8 mouse cellular contexts compared by ENCODE assay signal in the genomic region with DNA sequence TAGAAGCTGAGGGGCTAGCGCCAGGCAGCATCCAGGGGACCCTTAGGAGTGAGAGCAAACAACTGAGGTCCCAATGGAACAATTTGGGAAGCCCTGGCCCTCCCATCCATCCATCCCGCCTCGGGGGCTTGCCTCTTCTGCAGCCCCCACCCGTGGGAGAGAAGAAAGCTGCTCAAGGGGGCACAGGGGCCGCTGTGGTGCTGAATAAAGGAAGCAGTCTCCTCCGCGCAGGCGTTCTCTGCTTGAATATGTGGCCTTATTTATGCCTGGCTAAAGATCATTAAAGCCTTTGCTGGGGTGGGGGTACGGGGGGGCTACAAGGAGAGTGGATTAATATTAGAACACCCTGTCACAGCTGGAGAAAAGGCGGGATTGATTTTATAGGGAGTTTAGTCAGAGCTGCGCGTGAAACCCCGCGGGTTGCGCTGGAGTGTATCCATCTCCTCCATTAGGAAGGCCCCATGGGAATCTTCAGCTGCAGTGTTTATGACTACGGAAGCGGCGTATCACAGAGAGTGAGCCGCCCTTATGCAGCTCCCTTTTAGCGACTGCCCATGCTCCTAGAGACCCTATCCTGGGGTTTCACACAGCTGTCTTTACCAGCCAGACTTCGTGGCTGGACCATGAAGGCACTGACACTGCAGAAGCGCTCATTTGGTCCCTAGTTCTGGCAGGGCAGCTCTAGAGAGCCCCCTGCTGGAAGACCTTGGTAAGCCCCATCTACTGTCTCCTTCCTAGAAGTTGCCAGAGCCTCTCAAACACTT.
DNase-seq lines count a peak whose midpoint lies in the region; ATAC-seq lines count a peak whose summit lies in the region.

No protein-coding gene starts in this region.

- 10% methylated on average over 22 of the region's 22 CpGs for WGBS in midbrain, embryonic 12.5 days
- 11% methylated on average over 22 of the region's 22 CpGs for WGBS in stomach, embryonic 15.5 days

- peak overlapping the region; percentile 54; the same call in 1 of the 2 replicates for H3K27ac ChIP-seq in midbrain, embryonic 12.5 days (replicated peaks)
- peak overlapping the region; percentile 9; the same call in 1 of the 2 replicates for H3K27ac ChIP-seq in stomach, embryonic 15.5 days

- H3K4me2 ChIP-seq in midbrain, embryonic 12.5 days (replicated peaks): peak overlapping the region; percentile 57
- H3K4me2 ChIP-seq in stomach, embryonic 15.5 days: peak overlapping the region; percentile 49

- peak; percentile 54; the same call in 1 of the 2 replicates for ATAC-seq in midbrain, embryonic 12.5 days (ENCODE audit: low FRiP score, low read depth)
- ATAC-seq in stomach, embryonic 15.5 days (ENCODE audit: insufficient read depth, low FRiP score, low read depth): peak; percentile 88
- no peak for ATAC-seq in inflammation-experienced regulatory T-cells, adult 6 months

- H3K9me3 ChIP-seq in midbrain, embryonic 12.5 days: no peaks in the 10 kb centered on the region
- H3K9me3 ChIP-seq in stomach, embryonic 15.5 days: no peaks in the 10 kb centered on the region

- H3K36me3 ChIP-seq in midbrain, embryonic 12.5 days: no peaks in the 10 kb centered on the region
- no peaks in the 10 kb centered on the region for H3K36me3 ChIP-seq in stomach, embryonic 15.5 days

- intact Hi-C loops in left cerebral cortex, postnatal 14 days (cut with DNase I): loop anchor here (2.0 kb wide), 1 partner anchor 80 kb away; no protein-coding TSS in a partner anchor

- H3K9ac ChIP-seq in midbrain, embryonic 12.5 days (replicated peaks): peak overlapping the region; percentile 49
- H3K9ac ChIP-seq in stomach, embryonic 15.5 days: no peak overlapping the region

- H3K4me1 ChIP-seq in midbrain, embryonic 12.5 days: peaks cover 8% of the 10 kb centered on the region
- H3K4me1 ChIP-seq in stomach, embryonic 15.5 days: no peaks in the 10 kb centered on the region

- H3K27me3 ChIP-seq in midbrain, embryonic 12.5 days: peaks cover 17% of the 10 kb centered on the region
- no peaks in the 10 kb centered on the region for H3K27me3 ChIP-seq in stomach, embryonic 15.5 days (replicated peaks)

- peak overlapping the region; percentile 38 for H3K4me3 ChIP-seq in midbrain, embryonic 12.5 days
- H3K4me3 ChIP-seq in stomach, embryonic 15.5 days (replicated peaks): peak overlapping the region; percentile 26

- peak; percentile 64 for DNase-seq in adrenal gland, postnatal 25 days
- peak; percentile 64 for DNase-seq in embryo, embryonic 11.5 days (ENCODE audit: low read depth, low spot score)
- peak; percentile 43 to 55 for DNase-seq in gastrocnemius, postnatal 4 days (ENCODE audit: low spot score in 2 of 2)
- DNase-seq in kidney, adult 18-20 months: peak; percentile 62
- DNase-seq in left cerebral cortex, postnatal 14 days (ENCODE audit: low spot score in 2 of 2): peak; percentile 84
